Mouse (Mus musculus) spleen, postnatal 10 days (tissue): ENCODE measurements around the gene Reg3d.
"Not testable (repeated sequence)": the region's sequence is repeated elsewhere in the genome, so short reads cannot be mapped to it uniquely, and the experiment has no call there.

ENCODE experiments used
- DNase-seq, 2 experiments: peaks; one replicate each; pipeline ENCODE4 v3.0.0; 2021 to 2022; ENCODE audit warnings: low spot score in 2 of 2

Gene Reg3d

DNA sequence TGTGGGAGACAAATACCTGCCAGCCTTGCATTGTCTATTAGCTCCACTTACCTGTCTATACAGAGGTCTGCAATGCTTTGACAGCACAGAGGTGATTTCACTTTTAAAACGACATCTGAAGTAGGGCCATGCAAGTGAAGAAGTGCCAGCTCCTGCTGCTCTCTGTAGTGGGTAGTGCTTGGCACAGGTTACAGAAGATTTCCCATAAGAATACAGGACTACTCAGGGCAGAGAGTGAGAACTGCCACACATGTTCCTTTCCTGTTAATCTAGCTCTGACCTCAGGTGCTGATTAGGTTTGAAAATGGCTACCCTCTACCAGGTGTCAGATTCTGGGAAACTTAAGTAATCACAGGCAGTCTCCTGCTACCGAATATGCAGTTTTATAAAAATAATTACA lies at the start of gene Reg3d:
Gene Reg3d, minus strand, starts transcription at position 101 of the 400 bp plus-strand sequence.
- DNase-seq = no peak

- DNase-seq = no peak
These were observed 46.8 kb upstream of the Reg3d start for GRCm38 (mm10) chr6:78425497-78425896.

GRCm38 (mm10) chr6:78422411-78422810 lies 43.7 kb upstream of the Reg3d start, which contains the start of gene Reg1:
Gene Reg1 (plus strand): TSS chr6:78422711.
- not testable (repeated sequence) for DNase-seq

DNA sequence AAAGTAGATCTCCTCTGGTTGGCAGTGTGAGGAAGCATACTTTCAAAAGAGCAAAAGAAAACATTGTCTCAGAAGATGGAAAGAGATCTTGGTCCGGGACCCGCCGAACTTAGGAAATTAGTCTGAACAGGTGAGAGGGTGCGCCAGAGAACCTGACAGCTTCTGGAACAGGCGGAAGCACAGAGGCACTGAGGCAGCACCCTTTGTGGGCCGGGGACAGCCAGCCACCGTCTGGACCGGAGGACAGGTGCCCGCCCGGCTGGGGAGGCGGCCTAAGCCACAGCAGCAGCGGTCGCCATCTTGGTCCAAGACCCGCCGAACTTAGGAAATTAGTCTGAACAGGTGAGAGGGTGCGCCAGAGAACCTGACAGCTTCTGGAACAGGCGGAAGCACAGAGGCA lies 16.7 kb upstream of the Reg3d start, which contains the start of gene Reg2:
Gene Reg2, plus strand, starts transcription at position 301 of the 400 bp plus-strand sequence.
- DNase-seq = not testable (repeated sequence)

GRCm38 (mm10) chr6:78385609-78386008 lies 6.9 kb upstream of the Reg3d start:
- no peak for DNase-seq

GRCm38 (mm10) chr6:78380409-78380808 lies 1.7 kb upstream of the Reg3d start, which contains the start of gene Reg3a:
Gene Reg3a (plus strand): TSS chr6:78380709.
- DNase-seq = no peak

- no peak for DNase-seq
These were observed 8.3 kb downstream of the Reg3d start, which contains the start of gene Reg3b for GRCm38 (mm10) chr6:78370357-78370756. Gene Reg3b (plus strand): TSS chr6:78370657.

- no peak for DNase-seq
These were observed 16.6 kb downstream of the Reg3d start for GRCm38 (mm10) chr6:78361971-78362563.

DNA sequence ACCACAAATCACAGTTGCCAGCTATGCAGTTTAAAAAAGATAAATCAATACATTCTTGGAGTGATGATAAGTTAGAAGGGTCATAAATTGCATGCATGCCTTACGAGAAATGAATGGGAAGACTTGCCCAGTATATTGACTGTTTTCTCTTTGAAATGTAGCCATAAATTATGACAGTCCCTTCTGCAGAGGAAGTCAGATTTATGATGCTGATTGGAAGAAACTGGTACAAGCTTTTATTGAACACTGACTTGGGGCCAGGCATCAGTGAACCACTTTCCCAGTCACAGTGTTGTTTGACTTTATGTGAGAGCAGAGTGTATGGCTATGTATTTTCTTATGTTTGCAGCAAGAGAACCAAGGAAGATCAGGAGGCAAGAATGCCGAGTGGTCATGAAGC lies 37.0 kb downstream of the Reg3d start:
- no peak for DNase-seq

- DNase-seq = no peak
These were observed 38.4 kb downstream of the Reg3d start for GRCm38 (mm10) chr6:78340296-78340695.

GRCm38 (mm10) chr6:78331919-78332569 lies 46.6 kb downstream of the Reg3d start:
- DNase-seq = no peak

- no peak for DNase-seq
These were observed 49.5 kb downstream of the Reg3d start for GRCm38 (mm10) chr6:78329166-78329565.

DNA sequence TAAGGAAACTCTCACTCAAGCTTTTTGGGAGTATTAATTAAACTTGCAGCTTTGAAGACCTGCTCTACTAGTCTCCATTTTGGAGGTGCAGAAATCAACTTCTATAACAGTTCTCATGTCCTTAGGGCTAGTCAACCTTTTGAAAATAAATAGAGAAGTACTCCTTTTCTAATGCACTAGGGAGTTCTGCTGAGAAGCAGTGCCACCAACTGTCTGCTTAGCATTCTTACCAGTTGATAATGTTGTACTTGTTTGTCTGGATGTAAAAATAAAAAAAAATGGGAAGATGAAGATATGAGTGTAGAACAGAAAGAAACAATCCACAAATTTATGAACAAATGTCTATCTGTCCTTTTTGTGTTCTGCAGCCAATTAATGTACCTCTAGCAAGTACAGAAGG lies 50.9 kb downstream of the Reg3d start:
- DNase-seq = no peak
